Mouse (Mus musculus): ENCODE results near the gene Krtap19-1. TPM values are rescaled to one million over a fixed set of nuclear protein-coding genes. Genes with fewer than 3 reads are reported as not detected.

The Krtap19-1 gene
- not detected for total RNA-seq (2021)
- long read RNA-seq, experiment 1: 0 reads
- long read RNA-seq, experiment 2: 0 reads

GRCm38 (mm10) chr16:88869311-88869710, at the start of gene Krtap19-1:
TSS of gene Krtap19-1 (minus strand) at chr16:88869411.
- DNase-seq (ENCODE audit: low spot score): no peak

- DNase-seq (ENCODE audit: low spot score): no peak
Measured at GRCm38 (mm10) chr16:88896357-88896756, 27.1 kb upstream of the Krtap19-1 start, which contains the start of gene Krtap19-5. TSS of gene Krtap19-5 (minus strand) at chr16:88896457.

- no peak for DNase-seq (ENCODE audit: low spot score)
Measured at GRCm38 (mm10) chr16:88886870-88887269, 17.7 kb upstream of the Krtap19-1 start.

- no peak for DNase-seq (ENCODE audit: low spot score)
Measured at GRCm38 (mm10) chr16:88884989-88885388, 15.8 kb upstream of the Krtap19-1 start, which contains the start of gene Krtap19-4. TSS of gene Krtap19-4 (minus strand) at chr16:88885089.

- no peak for DNase-seq (ENCODE audit: low spot score)
Measured at GRCm38 (mm10) chr16:88877938-88878337, 8.7 kb upstream of the Krtap19-1 start, which contains the start of gene Krtap19-3. TSS of gene Krtap19-3 (minus strand) at chr16:88878038.

GRCm38 (mm10) chr16:88874169-88874568, 5.0 kb upstream of the Krtap19-1 start, which contains the start of gene Krtap19-2:
TSS of gene Krtap19-2 (minus strand) at chr16:88874269.
- no peak for DNase-seq (ENCODE audit: low spot score)

GRCm38 (mm10) chr16:88864887-88865407, 4.3 kb downstream of the Krtap19-1 start:
- DNase-seq (ENCODE audit: low spot score): no peak

GRCm38 (mm10) chr16:88851450-88851849, 17.8 kb downstream of the Krtap19-1 start:
- DNase-seq (ENCODE audit: low spot score): peak; percentile 9

- DNase-seq (ENCODE audit: low spot score): no peak
Measured at GRCm38 (mm10) chr16:88848558-88848957, 20.7 kb downstream of the Krtap19-1 start.

- DNase-seq (ENCODE audit: low spot score): no peak
Measured at GRCm38 (mm10) chr16:88847363-88847762, 21.8 kb downstream of the Krtap19-1 start.

GRCm38 (mm10) chr16:88826978-88827377, 42.2 kb downstream of the Krtap19-1 start:
- DNase-seq (ENCODE audit: low spot score): no peak

GRCm38 (mm10) chr16:88826095-88826652, 43.0 kb downstream of the Krtap19-1 start, which contains the start of gene Krtap14:
TSS of gene Krtap14 (minus strand) at chr16:88826145.
- DNase-seq (ENCODE audit: low spot score): no peak

GRCm38 (mm10) chr16:88823736-88824135, 45.5 kb downstream of the Krtap19-1 start:
- DNase-seq (ENCODE audit: low spot score): no peak

GRCm38 (mm10) chr16:88820066-88820465, 49.1 kb downstream of the Krtap19-1 start, which contains the start of gene Krtap15:
TSS of gene Krtap15 (plus strand) at chr16:88820215.
- DNase-seq (ENCODE audit: low spot score): peak; percentile 73

Other genes starting within 250 kb of the Krtap19-1 start
- gene 2310079G19Rik, start 241.7 kb downstream of the Krtap19-1 start, total RNA-seq (2021): not detected
- gene Krtap26-1, start 221.6 kb downstream of the Krtap19-1 start, total RNA-seq (2021): not detected
- not detected for gene Krtap27-1, start 197.7 kb downstream of the Krtap19-1 start, total RNA-seq (2021)
- not detected for gene 2310061N02Rik, start 161.4 kb downstream of the Krtap19-1 start, total RNA-seq (2021)
- gene Krtap13-1, start 140.5 kb downstream of the Krtap19-1 start, total RNA-seq (2021): not detected
- not detected for gene Krtap13, start 117.8 kb downstream of the Krtap19-1 start, total RNA-seq (2021)
- gene 2310034C09Rik, start 110.6 kb downstream of the Krtap19-1 start, total RNA-seq (2021): not detected
- gene 2310057N15Rik, start 95.2 kb downstream of the Krtap19-1 start, total RNA-seq (2021): not detected
- not detected for gene Gm5965, start 91.5 kb downstream of the Krtap19-1 start, total RNA-seq (2021)
- not detected for gene Gm20741, start 57.2 kb downstream of the Krtap19-1 start, total RNA-seq (2021)
- gene Krtap15, start 49.2 kb downstream of the Krtap19-1 start, total RNA-seq (2021): under 1 TPM in 1 of 2 experiments, not detected in 1; 0.66 TPM
- gene Krtap14, start 43.3 kb downstream of the Krtap19-1 start, total RNA-seq (2021): not detected
- gene Krtap19-2, start 4.9 kb upstream of the Krtap19-1 start, total RNA-seq (2021): not detected
- not detected for gene Krtap19-3, start 8.6 kb upstream of the Krtap19-1 start, total RNA-seq (2021)
- not detected for gene Krtap19-4, start 15.7 kb upstream of the Krtap19-1 start, total RNA-seq (2021)
- gene Krtap19-5, start 27.0 kb upstream of the Krtap19-1 start, total RNA-seq (2021): under 1 TPM in 1 of 2 experiments, not detected in 1; 0.53 TPM
- not detected for gene Krtap19-9b, start 62.9 kb upstream of the Krtap19-1 start, total RNA-seq (2021)
- not detected for gene Krtap16-3, start 93.5 kb upstream of the Krtap19-1 start, total RNA-seq (2021)
- not detected for gene Krtap22-2, start 141.3 kb upstream of the Krtap19-1 start, total RNA-seq (2021)
- not detected for gene Gm10229, start 145.9 kb upstream of the Krtap19-1 start, total RNA-seq (2021)
- gene Krtap6-1, start 162.3 kb upstream of the Krtap19-1 start, total RNA-seq (2021): not detected
- gene Gm10228, start 172.1 kb upstream of the Krtap19-1 start, total RNA-seq (2021): not detected
- not detected for gene Krtap6-5, start 178.5 kb upstream of the Krtap19-1 start, total RNA-seq (2021)
- gene 1110025L11Rik, start 194.6 kb upstream of the Krtap19-1 start, total RNA-seq (2021): not detected
- gene Krtap6-3, start 214.6 kb upstream of the Krtap19-1 start, total RNA-seq (2021): not detected

Measured in gastrocnemius, adult 18-20 months (tissue).